Mouse (Mus musculus) midbrain, embryonic 14.5 days (tissue): ENCODE data around the gene Rundc1. TPM values are rescaled to one million over a fixed set of nuclear protein-coding genes. Genes with fewer than 3 reads are reported as not detected.
"Not testable (repeated sequence)": the region's sequence is repeated elsewhere in the genome, so short reads cannot be mapped to it uniquely, and the experiment has no call there.

Source experiments
- ATAC-seq: fragments of 200-750 bp; cut with Nextera tagmentation; 2 replicates; pipeline ENCODE4 v1.8.0; 2017; ENCODE audit warnings: moderate number of reproducible peaks, moderate library complexity; ENCODE audit not compliant: low FRiP score, low TSS enrichment
- DNase-seq: peaks from one replicate; pipeline ENCODE4 v3.0.0-alpha.2; 2015
- H3K27ac ChIP-seq: fragments of 300-500 bp; sonication (generic); replicated peaks from 2 replicates; pipeline ENCODE4 v1.5.1; 2014; ENCODE audit warnings: mild to moderate bottlenecking, low read depth, low read length, moderate library complexity
- H3K27me3 ChIP-seq: fragments of 300-500 bp; sonication (generic); 2 replicates; pipeline ENCODE4 v1.6.1; 2014; ENCODE audit warnings: low read length, control low read depth, mixed read lengths; ENCODE audit not compliant: control insufficient read depth, insufficient read depth
- H3K36me3 ChIP-seq: fragments of 300-500 bp; sonication (generic); 2 replicates; pipeline ENCODE4 v1.6.1; 2014; ENCODE audit warnings: low read length, control low read depth; ENCODE audit not compliant: control insufficient read depth, insufficient read depth
- H3K4me1 ChIP-seq: fragments of 300-500 bp; sonication (generic); 2 replicates; pipeline ENCODE4 v1.6.1; 2014; ENCODE audit warnings: mild to moderate bottlenecking, antibody characterized with exemption, low read length, control low read depth; ENCODE audit not compliant: control insufficient read depth, insufficient read depth
- H3K4me2 ChIP-seq: fragments of 300-500 bp; sonication (generic); 2 replicates; pipeline ENCODE4 v1.6.1; 2014; ENCODE audit warnings: mild to moderate bottlenecking, low read length, moderate library complexity
- H3K4me3 ChIP-seq: fragments of 300-500 bp; sonication (generic); replicated peaks from 2 replicates; pipeline ENCODE4 v1.5.1; 2014; ENCODE audit warnings: low read depth, low read length
- H3K9ac ChIP-seq: fragments of 300-500 bp; sonication (generic); replicated peaks from 2 replicates; pipeline ENCODE4 v1.6.1; 2014; ENCODE audit warnings: mild to moderate bottlenecking, low read length, moderate library complexity
- H3K9me3 ChIP-seq: fragments of 300-500 bp; sonication (generic); 2 replicates; pipeline ENCODE4 v1.6.1; 2016; ENCODE audit warnings: low read length, control low read depth, mixed read lengths; ENCODE audit not compliant: control insufficient read depth
- WGBS: fragments of 180-500 bp; shearing (Covaris S2); extraction: QIAGEN DNeasy Blood & Tissue Kit; methylation state at CpG from one replicate; pipeline ENCODE4 v1.1.7; 2014; 5-methylcytosine and 5-hydroxymethylcytosine counted together
- polyA plus RNA-seq: library from polyadenylated mRNA; unstranded; fragments of >200 nt; fragmentation: Nextera tagmentation; extraction: Ambion mirVana; gene quantifications from 2 replicates; pipeline ENCODE4 v1.2.1, GENCODE M21; 2014

Gene Rundc1
- polyA plus RNA-seq, 1 experiment from 2014 or later, result 23.1 TPM

DNA sequence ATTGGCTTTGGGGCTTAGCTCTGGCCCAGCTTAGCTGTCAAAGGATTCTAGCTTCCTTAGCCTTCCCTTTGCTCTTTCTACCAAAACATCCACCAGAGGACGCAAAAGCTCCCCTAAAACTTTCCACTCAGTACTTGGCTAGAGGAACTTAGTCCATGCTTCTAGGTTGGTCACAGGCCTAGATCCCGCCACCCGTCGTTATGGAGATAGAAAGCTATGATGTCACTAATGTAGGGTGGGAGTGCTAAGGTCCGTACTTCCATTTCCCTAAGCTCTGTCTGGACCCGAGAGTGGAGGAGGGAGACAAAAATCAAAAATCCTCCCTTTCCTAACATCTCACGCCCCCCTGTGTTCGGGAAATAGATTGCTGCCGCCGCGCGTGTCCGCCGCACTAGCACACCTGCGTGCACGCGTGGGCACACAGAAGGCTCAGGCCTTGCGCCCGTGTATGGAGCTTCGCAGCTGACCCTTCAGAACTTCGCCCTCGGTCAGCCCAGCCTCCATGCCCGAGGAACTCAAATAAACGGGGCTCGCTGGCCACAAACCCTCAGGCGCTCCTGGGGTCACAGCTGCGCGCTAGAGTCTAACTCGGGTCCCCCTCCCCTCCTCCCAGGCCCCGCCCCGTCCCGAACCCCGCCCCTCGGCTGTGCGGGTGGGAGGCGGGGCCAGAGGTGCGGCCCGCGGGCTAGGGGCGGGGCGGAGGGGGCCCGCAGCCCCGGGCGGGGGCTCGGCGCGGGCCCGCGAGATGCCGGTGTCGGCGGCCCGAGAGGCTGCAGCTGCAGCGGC lies 42.8 kb downstream of the Rundc1 start:
- peak overlapping the region; percentile 77 for H3K4me2 ChIP-seq
- H3K27me3 ChIP-seq, result no peaks in the 10 kb centered on the region
- H3K9me3 ChIP-seq, result no peaks in the 10 kb centered on the region
- ATAC-seq (peak; percentile 77), DNase-seq (peak; percentile 91)
- H3K27ac ChIP-seq, result peak overlapping the region; percentile 85
- peaks cover 37% of the 10 kb centered on the region for H3K4me1 ChIP-seq
- H3K36me3 ChIP-seq, result peaks cover 13% of the 10 kb centered on the region
- H3K4me3 ChIP-seq, result peak overlapping the region; percentile 81
- H3K9ac ChIP-seq, result peak overlapping the region; percentile 79
- under 1% methylated on average over 54 of the region's 54 CpGs for WGBS

DNA sequence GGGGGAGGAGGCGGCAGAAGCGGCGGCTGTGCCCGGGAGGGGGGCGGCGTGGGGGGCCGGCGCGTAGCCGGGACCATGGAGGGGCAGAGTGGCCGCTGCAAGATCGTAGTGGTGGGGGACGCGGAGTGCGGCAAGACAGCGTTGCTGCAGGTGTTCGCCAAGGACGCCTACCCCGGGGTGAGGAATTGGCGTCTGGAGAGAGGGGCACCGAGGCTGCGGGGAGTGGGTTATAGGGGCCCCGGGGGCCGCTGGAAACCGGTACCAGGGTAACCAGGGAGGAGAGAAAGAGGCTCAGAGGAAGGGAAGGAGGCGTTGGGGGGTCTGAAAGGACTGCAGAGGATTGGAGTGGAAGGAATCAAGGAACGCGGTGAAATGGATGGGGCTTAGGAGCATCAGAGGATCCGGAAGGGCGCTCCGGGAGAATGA lies 43.4 kb downstream of the Rundc1 start:
- Histone ChIP-seq H3K27me3 (no peaks in the 10 kb centered on the region), H3K9me3 (no peaks in the 10 kb centered on the region), H3K4me3 (peak overlapping the region; percentile 81), H3K4me1 (peaks cover 32% of the 10 kb centered on the region), H3K27ac (peak overlapping the region; percentile 85), H3K9ac (peak overlapping the region; percentile 79), H3K36me3 (peaks cover 9% of the 10 kb centered on the region), H3K4me2 (peak overlapping the region; percentile 77)
- ATAC-seq, result peak; percentile 41
- WGBS, result under 1% methylated on average over 31 of the region's 31 CpGs
- peak; percentile 68 for DNase-seq

DNA sequence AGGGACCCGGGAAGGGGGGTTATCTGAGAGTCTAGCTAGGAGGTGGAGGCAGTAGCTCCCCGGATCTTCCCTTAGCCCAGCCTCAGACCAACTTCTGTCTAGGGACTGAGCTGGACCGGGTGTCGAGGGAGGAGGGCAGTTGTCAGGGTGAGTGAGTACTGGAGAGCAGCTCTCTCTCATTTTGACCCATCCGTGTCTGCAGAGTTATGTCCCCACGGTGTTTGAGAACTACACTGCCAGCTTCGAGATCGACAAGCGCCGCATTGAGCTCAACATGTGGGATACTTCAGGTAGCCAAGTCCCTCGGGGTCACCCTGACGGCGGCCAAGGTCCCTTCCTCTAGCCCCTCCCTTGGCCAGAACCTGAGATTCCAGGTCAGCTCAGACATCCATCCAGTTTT lies 43.8 kb downstream of the Rundc1 start:
- peak overlapping the region; percentile 79 for H3K9ac ChIP-seq
- DNase-seq (no peak), ATAC-seq (no peak)
- H3K9me3 ChIP-seq, result no peaks in the 10 kb centered on the region
- no peaks in the 10 kb centered on the region for H3K27me3 ChIP-seq
- peaks cover 28% of the 10 kb centered on the region for H3K4me1 ChIP-seq
- 4% methylated on average over 13 of the region's 13 CpGs for WGBS
- peaks cover 9% of the 10 kb centered on the region for H3K36me3 ChIP-seq
- H3K4me3 ChIP-seq, result peak overlapping the region; percentile 81
- H3K27ac ChIP-seq, result peak overlapping the region; percentile 85
- H3K4me2 ChIP-seq, result peak overlapping the region; percentile 77

DNA sequence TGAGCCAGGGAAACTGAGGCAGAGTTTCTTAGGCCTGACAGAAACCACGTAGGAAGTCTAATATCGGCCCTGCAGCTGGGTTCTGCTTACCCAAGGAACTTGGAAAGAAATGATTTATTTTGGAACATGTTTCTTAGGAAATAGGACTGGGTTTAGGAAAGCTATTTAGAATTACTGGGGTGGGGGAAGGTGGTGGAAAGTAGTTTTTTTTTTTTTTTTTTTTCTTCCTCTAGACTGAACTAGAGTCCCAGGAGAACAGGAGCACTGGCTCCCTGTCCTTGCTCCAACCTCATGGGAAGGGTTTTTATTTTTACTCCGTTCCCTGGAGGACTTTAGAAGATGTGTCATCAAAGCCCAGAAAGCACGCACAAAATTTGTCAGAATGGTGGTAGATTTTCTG lies 44.3 kb downstream of the Rundc1 start:
- WGBS, result 62% methylated on average over 4 of the region's 4 CpGs
- Histone ChIP-seq H3K27me3 (no peaks in the 10 kb centered on the region), H3K4me1 (peaks cover 24% of the 10 kb centered on the region), H3K4me2 (peak overlapping the region; percentile 77), H3K4me3 (peak overlapping the region; percentile 81), H3K36me3 (peaks cover 9% of the 10 kb centered on the region), H3K9me3 (no peaks in the 10 kb centered on the region), H3K9ac (peak overlapping the region; percentile 79), H3K27ac (no peak overlapping the region)
- DNase-seq, result no peak
- no peak for ATAC-seq

DNA sequence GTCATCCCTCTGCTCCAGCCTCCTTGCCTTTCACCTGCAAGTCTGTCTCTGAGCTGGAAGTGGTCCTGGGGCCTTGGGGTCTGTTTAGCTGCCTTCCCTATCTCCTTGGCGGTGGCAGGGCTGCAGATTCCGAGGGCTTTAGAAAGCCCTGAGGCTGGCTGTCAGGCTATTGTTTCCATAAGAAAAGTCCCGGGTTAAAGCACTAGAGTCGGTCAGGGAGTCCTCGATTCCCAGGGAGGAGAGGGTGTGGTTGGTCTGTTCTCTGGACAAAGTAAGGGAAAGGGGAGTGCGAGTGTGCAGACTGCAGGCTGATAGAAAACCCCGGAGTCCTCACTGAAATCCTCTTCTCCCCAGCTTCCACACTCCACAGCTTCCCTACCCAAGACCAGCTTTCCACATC lies 45.3 kb downstream of the Rundc1 start:
- H3K4me1 ChIP-seq, result peaks cover 20% of the 10 kb centered on the region
- no peak for ATAC-seq
- H3K27me3 ChIP-seq, result no peaks in the 10 kb centered on the region
- H3K9ac ChIP-seq, result no peak overlapping the region
- no peak for DNase-seq
- H3K36me3 ChIP-seq, result peaks cover 9% of the 10 kb centered on the region
- no peak overlapping the region for H3K27ac ChIP-seq
- no peaks in the 10 kb centered on the region for H3K9me3 ChIP-seq
- WGBS, result 10% methylated on average over 7 of the region's 7 CpGs
- H3K4me2 ChIP-seq, result peak overlapping the region; percentile 29
- H3K4me3 ChIP-seq, result no peak overlapping the region

DNA sequence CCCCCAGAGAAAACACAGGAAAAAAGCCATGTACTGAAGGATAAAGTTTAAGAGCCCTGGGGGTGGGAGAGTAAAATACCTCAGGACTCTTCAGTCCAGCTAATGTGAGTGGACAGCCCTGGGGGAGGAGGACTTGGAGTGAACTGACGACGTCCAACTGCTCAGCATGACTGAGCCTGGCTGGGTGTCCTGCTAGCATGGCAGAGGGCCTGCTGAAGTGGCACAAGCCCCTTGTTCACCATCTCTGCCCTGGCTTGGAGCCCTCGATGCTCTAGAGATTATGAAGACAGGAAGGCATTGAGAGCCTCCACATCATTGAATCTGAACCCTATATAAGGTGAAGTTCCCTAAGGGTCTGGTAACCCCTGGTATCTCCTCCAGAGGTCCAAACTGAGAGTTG lies 47.0 kb downstream of the Rundc1 start:
- H3K4me1 ChIP-seq, result peaks cover 14% of the 10 kb centered on the region
- H3K27me3 ChIP-seq, result no peaks in the 10 kb centered on the region

DNA sequence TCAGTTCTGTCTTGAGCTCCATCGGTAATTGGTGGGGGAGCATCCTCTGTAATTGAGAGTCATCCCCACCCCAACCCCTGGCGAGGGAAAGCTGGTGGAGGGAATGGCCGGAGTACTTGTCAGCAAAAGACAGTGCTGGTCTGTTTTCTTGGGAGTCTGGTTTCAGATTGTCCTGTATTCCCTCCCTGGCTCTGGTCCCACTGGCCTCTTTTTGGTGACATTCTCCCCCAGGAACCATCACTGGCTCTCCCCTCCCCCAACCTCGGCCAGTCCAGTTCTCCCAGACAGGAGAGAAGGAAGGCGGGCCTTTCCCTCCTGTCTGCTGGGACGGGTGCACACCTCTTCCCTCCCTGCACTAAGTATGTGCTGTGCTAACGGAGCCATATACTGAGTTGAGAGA lies 47.5 kb downstream of the Rundc1 start:
- DNase-seq, result no peak

More for the DNA sequence above, 47.0 kb downstream of the Rundc1 start:
- Histone ChIP-seq H3K9ac (no peak overlapping the region), H3K9me3 (no peaks in the 10 kb centered on the region), H3K4me2 (no peak overlapping the region), H3K36me3 (peaks cover 9% of the 10 kb centered on the region), H3K4me3 (no peak overlapping the region), H3K27ac (no peak overlapping the region)
- DNase-seq (no peak), ATAC-seq (no peak)
- 56% methylated on average over 3 of the region's 3 CpGs for WGBS

DNA sequence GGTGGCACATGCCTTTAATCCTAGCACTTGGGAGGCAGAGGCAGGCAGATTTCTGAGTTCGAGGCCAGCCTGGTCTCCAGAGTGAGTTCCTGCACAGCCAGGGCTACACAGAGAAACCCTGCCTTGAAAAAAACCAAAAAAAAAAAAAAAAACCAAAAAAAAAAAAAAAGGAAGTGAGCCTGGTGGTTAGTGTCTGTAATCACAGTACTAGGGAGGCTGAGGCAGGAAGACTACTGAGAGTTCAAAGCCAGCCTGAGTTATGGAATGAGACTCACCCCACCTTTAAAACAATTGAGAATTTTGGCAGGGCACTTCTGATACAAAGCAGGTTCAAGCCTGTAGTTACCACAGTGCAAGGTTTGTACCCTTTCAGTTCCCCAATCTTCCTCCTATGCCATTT lies 48.8 kb downstream of the Rundc1 start:
- not testable (repeated sequence) for H3K9me3 ChIP-seq, ATAC-seq, H3K4me3 ChIP-seq, H3K27me3 ChIP-seq, H3K36me3 ChIP-seq, H3K9ac ChIP-seq, DNase-seq, H3K27ac ChIP-seq, H3K4me2 ChIP-seq
- H3K4me1 ChIP-seq, result peaks cover 12% of the 10 kb centered on the region
- WGBS, result 70% methylated on average over 1 of the region's 1 CpGs

More for the DNA sequence above, 47.5 kb downstream of the Rundc1 start:
- Histone ChIP-seq H3K9ac (no peak overlapping the region), H3K4me1 (peaks cover 12% of the 10 kb centered on the region), H3K36me3 (peaks cover 9% of the 10 kb centered on the region), H3K27me3 (no peaks in the 10 kb centered on the region), H3K9me3 (no peaks in the 10 kb centered on the region), H3K4me3 (no peak overlapping the region), H3K4me2 (no peak overlapping the region), H3K27ac (no peak overlapping the region)
- WGBS, result 67% methylated on average over 7 of the region's 7 CpGs
- no peak for ATAC-seq

DNA sequence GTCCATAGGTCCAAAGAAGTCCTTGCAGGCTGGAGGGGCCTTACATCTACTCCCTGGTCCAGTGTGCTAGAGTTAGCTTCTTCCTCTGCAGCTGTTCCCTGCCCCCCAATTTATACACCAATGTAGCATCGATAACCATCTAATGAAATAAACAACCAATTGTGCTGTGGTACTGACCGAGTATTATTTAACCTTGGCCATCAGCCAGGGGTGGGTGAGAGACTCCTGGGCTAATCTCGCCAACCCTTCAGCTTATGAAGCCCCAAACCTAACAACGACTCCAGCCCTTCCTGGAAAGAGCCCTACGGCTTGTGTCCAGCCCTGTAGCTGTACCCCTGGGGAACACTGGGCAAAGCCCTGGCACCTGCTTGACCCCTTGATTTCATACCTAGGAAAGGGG lies 49.4 kb downstream of the Rundc1 start:
- ATAC-seq (no peak), DNase-seq (no peak)
- H3K4me3 ChIP-seq, result no peak overlapping the region
- WGBS, result 64% methylated on average over 5 of the region's 5 CpGs
- no peak overlapping the region for H3K27ac ChIP-seq
- no peak overlapping the region for H3K9ac ChIP-seq
- peaks cover 9% of the 10 kb centered on the region for H3K36me3 ChIP-seq
- H3K9me3 ChIP-seq, result no peaks in the 10 kb centered on the region
- H3K27me3 ChIP-seq, result no peaks in the 10 kb centered on the region
- H3K4me1 ChIP-seq, result peaks cover 8% of the 10 kb centered on the region
- no peak overlapping the region for H3K4me2 ChIP-seq
